Mouse (Mus musculus) lung, adult 2 months (tissue): ENCODE results near the gene Wbp1.

Experiments
- CTCF ChIP-seq: fragments of 200-500 bp; IDR thresholded peaks from 2 replicates; pipeline ENCODE4 v1.5.1; 2011; ENCODE audit warnings: mild to moderate bottlenecking, low read length, control low read depth; ENCODE audit not compliant: insufficient read depth
- POLR2A ChIP-seq: fragments of 200-500 bp; IDR thresholded peaks from 2 replicates; pipeline ENCODE4 v1.6.1; 2011; ENCODE audit warnings: low read depth, mild to moderate bottlenecking, control low read depth, low read length, borderline replicate concordance; ENCODE audit errors: extremely low read depth

DNA sequence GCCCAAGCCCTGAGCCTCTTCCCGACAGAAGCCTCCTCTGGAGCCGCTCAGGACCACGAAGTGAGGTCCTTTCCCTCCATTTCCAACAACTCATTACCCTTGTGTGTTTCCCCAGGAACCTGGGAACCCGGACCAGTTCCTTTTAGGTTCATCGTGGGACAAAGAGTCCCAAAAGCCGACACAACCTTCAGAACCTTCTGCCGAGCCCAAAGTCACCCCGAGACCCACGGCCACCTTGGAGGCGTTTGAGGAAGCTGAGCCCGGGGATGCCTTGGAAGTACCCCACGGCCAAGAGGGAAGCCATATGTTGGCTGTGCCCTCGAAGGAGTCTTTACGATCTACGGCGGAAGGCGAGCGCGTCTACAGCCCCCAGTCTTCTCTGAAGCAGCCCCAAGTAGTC lies 40.1 kb upstream of the Wbp1 start:
- TF ChIP-seq POLR2A (no peak), CTCF (no peak)
